Comparison of ENCODE assay signal across 8 mouse cellular contexts in the genomic region with DNA sequence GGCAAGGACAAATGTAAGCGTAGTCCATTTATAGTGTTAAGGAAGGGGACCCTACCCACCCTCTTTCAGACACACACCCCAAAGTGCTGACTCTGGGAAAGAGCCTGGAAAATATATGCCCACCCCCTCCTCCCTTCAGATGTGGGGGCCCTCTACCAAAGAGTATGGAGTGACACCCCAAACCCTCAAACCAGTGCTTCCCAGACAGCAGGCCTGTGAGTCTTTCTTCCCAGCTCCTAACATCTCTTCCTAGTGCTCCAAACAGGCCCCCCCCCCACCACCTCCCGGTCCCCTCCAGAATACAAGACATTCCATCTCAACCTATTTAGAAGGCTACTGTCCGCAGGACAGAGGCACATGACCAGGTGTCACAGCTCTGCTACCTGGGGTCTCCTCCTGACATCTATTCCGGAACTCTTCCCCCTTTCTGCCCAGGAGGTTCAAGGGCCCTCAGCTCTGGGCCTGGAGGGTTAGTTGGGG. TPM values are rescaled to one million over a fixed set of nuclear protein-coding genes. Genes with fewer than 3 reads are reported as not detected.
DNase-seq lines count a peak whose midpoint lies in the region; ATAC-seq lines count a peak whose summit lies in the region.
"Had no signal": no experiment of that assay in that cellular context is flagged by ENCODE, and none has a peak within 500 bp of the region (broad histone marks: within the 10 kb centered on the region; RNA-seq: fewer than 3 reads in every experiment).

No protein-coding gene starts in this region.

- 0 out of 2 replicates have a peak, but pooled peaks cover 5% of the 10 kb centered on the region for H3K4me1 ChIP-seq in embryonic facial prominence, embryonic 11.5 days (ENCODE audit: control insufficient read depth, insufficient read depth, low read length)
- H3K4me1 ChIP-seq in embryonic facial prominence, embryonic 15.5 days = peaks cover 46% of the 10 kb centered on the region
- H3K4me1 ChIP-seq in hindbrain, embryonic 14.5 days (replicated peaks; ENCODE audit: control insufficient read depth, insufficient read depth, low read length) = peaks cover 37% of the 10 kb centered on the region
- peaks cover 23% of the 10 kb centered on the region for H3K4me1 ChIP-seq in midbrain, embryonic 14.5 days (ENCODE audit: control insufficient read depth, insufficient read depth, low read length)

- no peaks in the 10 kb centered on the region; the same call in 1 of the 2 replicates for H3K36me3 ChIP-seq in embryonic facial prominence, embryonic 11.5 days (replicated peaks; ENCODE audit: control insufficient read depth, insufficient read depth, low read depth, low read length)
- no peaks in the 10 kb centered on the region for H3K36me3 ChIP-seq in embryonic facial prominence, embryonic 15.5 days
- H3K36me3 ChIP-seq in hindbrain, embryonic 14.5 days (replicated peaks; ENCODE audit: control insufficient read depth, insufficient read depth) = peaks cover 10% of the 10 kb centered on the region
- peaks cover 14% of the 10 kb centered on the region for H3K36me3 ChIP-seq in midbrain, embryonic 14.5 days (ENCODE audit: control insufficient read depth, insufficient read depth, low read length)

- no peak for DNase-seq in embryonic facial prominence, embryonic 11.5 days (ENCODE audit: low spot score)
- DNase-seq in hindbrain, embryonic 14.5 days (ENCODE audit: low spot score) = no peak
- no peak for DNase-seq in midbrain, embryonic 14.5 days
- DNase-seq in spleen, adult 18-20 months = no peak
- no peak for DNase-seq in yolk sac, embryonic 10.5 days (ENCODE audit: low spot score)
- DNase-seq in urinary bladder, postnatal 25 days (ENCODE audit: low spot score) = no peak

- H3K4me3 ChIP-seq in embryonic facial prominence, embryonic 11.5 days (ENCODE audit: low read depth, low read length) = peak overlapping the region; percentile 18
- peak overlapping the region; percentile 85; the same call in 1 of the 2 replicates for H3K4me3 ChIP-seq in embryonic facial prominence, embryonic 15.5 days (replicated peaks)
- peak overlapping the region; percentile 92 for H3K4me3 ChIP-seq in hindbrain, embryonic 14.5 days (replicated peaks; ENCODE audit: low read length)
- H3K4me3 ChIP-seq in midbrain, embryonic 14.5 days (replicated peaks; ENCODE audit: low read depth, low read length) = peak overlapping the region; percentile 98

- peak overlapping the region; percentile 99 for H3K4me2 ChIP-seq in embryonic facial prominence, embryonic 11.5 days (ENCODE audit: low read depth, low read length)
- peak overlapping the region; percentile 82 for H3K4me2 ChIP-seq in embryonic facial prominence, embryonic 15.5 days (replicated peaks)
- peak overlapping the region; percentile 99 for H3K4me2 ChIP-seq in hindbrain, embryonic 14.5 days (replicated peaks)
- H3K4me2 ChIP-seq in midbrain, embryonic 14.5 days (ENCODE audit: low read length) = peak overlapping the region; percentile 99

- peak; percentile 5; the same call in 1 of the 2 replicates for ATAC-seq in embryonic facial prominence, embryonic 11.5 days (replicated peaks; ENCODE audit: insufficient number of reproducible peaks, low FRiP score, low TSS enrichment, low read depth)
- no peak for ATAC-seq in embryonic facial prominence, embryonic 15.5 days (ENCODE audit: insufficient number of reproducible peaks, low FRiP score, low TSS enrichment, low read depth)
- no peak for ATAC-seq in hindbrain, embryonic 14.5 days (ENCODE audit: low FRiP score)
- ATAC-seq in midbrain, embryonic 14.5 days (ENCODE audit: low FRiP score, low TSS enrichment) = no peak

- WGBS in embryonic facial prominence, embryonic 11.5 days = 29% methylated on average over 4 of the region's 4 CpGs
- WGBS in embryonic facial prominence, embryonic 15.5 days = 52% methylated on average over 4 of the region's 4 CpGs
- 30% methylated on average over 4 of the region's 4 CpGs for WGBS in hindbrain, embryonic 14.5 days
- 29% methylated on average over 4 of the region's 4 CpGs for WGBS in midbrain, embryonic 14.5 days

- H3K27me3 ChIP-seq in embryonic facial prominence, embryonic 11.5 days (ENCODE audit: control insufficient read depth, insufficient read depth, low read length) = no peaks in the 10 kb centered on the region; the same call in 1 of the 2 replicates
- peaks cover 4% of the 10 kb centered on the region; the same call in 1 of the 2 replicates for H3K27me3 ChIP-seq in embryonic facial prominence, embryonic 15.5 days
- H3K27me3 ChIP-seq in hindbrain, embryonic 14.5 days (ENCODE audit: control insufficient read depth, insufficient read depth, low read length) = no peaks in the 10 kb centered on the region; the same call in 1 of the 2 replicates
- no peaks in the 10 kb centered on the region for H3K27me3 ChIP-seq in midbrain, embryonic 14.5 days (ENCODE audit: control insufficient read depth, insufficient read depth, low read length)

- H3K9me3 ChIP-seq in embryonic facial prominence, embryonic 11.5 days (replicated peaks; ENCODE audit: control insufficient read depth, low read length) = no peaks in the 10 kb centered on the region
- no peaks in the 10 kb centered on the region for H3K9me3 ChIP-seq in embryonic facial prominence, embryonic 15.5 days (replicated peaks)
- no peaks in the 10 kb centered on the region for H3K9me3 ChIP-seq in hindbrain, embryonic 14.5 days (ENCODE audit: control insufficient read depth, low read length)
- no peaks in the 10 kb centered on the region for H3K9me3 ChIP-seq in midbrain, embryonic 14.5 days (ENCODE audit: control insufficient read depth, low read length)

- H3K27ac ChIP-seq in embryonic facial prominence, embryonic 11.5 days (replicated peaks; ENCODE audit: low read depth, low read length) = no peak overlapping the region
- no peak overlapping the region for H3K27ac ChIP-seq in embryonic facial prominence, embryonic 15.5 days (replicated peaks)
- peak overlapping the region; percentile 89 for H3K27ac ChIP-seq in hindbrain, embryonic 14.5 days
- peak overlapping the region; percentile 98 for H3K27ac ChIP-seq in midbrain, embryonic 14.5 days (replicated peaks; ENCODE audit: low read depth, low read length)
- H3K27ac ChIP-seq: macrophage had no signal

- H3K9ac ChIP-seq in embryonic facial prominence, embryonic 11.5 days (replicated peaks; ENCODE audit: low read length) = peak overlapping the region; percentile 26; the same call in 1 of the 2 replicates
- no peak overlapping the region for H3K9ac ChIP-seq in embryonic facial prominence, embryonic 15.5 days
- peak overlapping the region; percentile 93 for H3K9ac ChIP-seq in hindbrain, embryonic 14.5 days
- H3K9ac ChIP-seq in midbrain, embryonic 14.5 days (replicated peaks; ENCODE audit: low read length) = peak overlapping the region; percentile 3; the same call in 1 of the 2 replicates

RNA-seq across cellular contexts. Expression of gene Mn1, which starts 2.4 kb away (rescaled TPM):
- polyA plus RNA-seq in embryonic facial prominence, embryonic 11.5 days (2014; fragmentation: Nextera tagmentation; extraction: Ambion mirVana) = 36.3 and 36.8 TPM in 2 replicates
- 34.1 and 39.3 TPM in 2 replicates for polyA plus RNA-seq in embryonic facial prominence, embryonic 15.5 days (2015; fragmentation: Nextera tagmentation; extraction: Ambion mirVana)
- 27.8 and 28.6 TPM in 2 replicates for polyA plus RNA-seq in hindbrain, embryonic 14.5 days (2014; fragmentation: Nextera tagmentation; extraction: Ambion mirVana)
- polyA plus RNA-seq in midbrain, embryonic 14.5 days (2014; fragmentation: Nextera tagmentation; extraction: Ambion mirVana) = 51.7 and 69.2 TPM in 2 replicates
- polyA plus RNA-seq: macrophage had no signal

Comparison
In these comparisons a context has a peak if more than half of its experiments do, and no peak if none do; other contexts are left out.
1. H3K27ac ChIP-seq: peak in hindbrain, embryonic 14.5 days (single experiment) and midbrain, embryonic 14.5 days (single experiment); none in embryonic facial prominence, embryonic 11.5 days (single experiment) and embryonic facial prominence, embryonic 15.5 days (single experiment).
2. H3K4me3 ChIP-seq: peak in every context shown above with its lines; median percentile 98 in midbrain, embryonic 14.5 days; 92 in hindbrain, embryonic 14.5 days; 85 in embryonic facial prominence, embryonic 15.5 days; 18 in embryonic facial prominence, embryonic 11.5 days.
3. Peak in every context shown above with its lines, with median percentiles within 50 percentile points of each other: H3K4me2 ChIP-seq.